Mouse (Mus musculus): ENCODE measurements around the gene Slc29a4. TPM values are rescaled to one million over a fixed set of nuclear protein-coding genes. Genes with fewer than 3 reads are reported as not detected.

The Slc29a4 gene
- polyA plus RNA-seq, 1 experiment from 2014 or later, result 5.4 TPM

- peak overlapping the region; percentile 99 for H3K4me2 ChIP-seq
- H3K4me3 ChIP-seq, result peak overlapping the region; percentile 60
- H3K27ac ChIP-seq, result no peak overlapping the region
- no peaks in the 10 kb centered on the region for H3K9me3 ChIP-seq
- peaks cover 29% of the 10 kb centered on the region for H3K27me3 ChIP-seq
- no peaks in the 10 kb centered on the region for H3K36me3 ChIP-seq
- peaks cover 19% of the 10 kb centered on the region for H3K4me1 ChIP-seq
- no peak overlapping the region for H3K9ac ChIP-seq
- WGBS, result 6% methylated on average over 15 of the region's 15 CpGs
- no peak; the same call in 1 of the 2 replicates for ATAC-seq (ENCODE audit: insufficient number of reproducible peaks, low FRiP score, low TSS enrichment, low read depth)
Observed at GRCm38 (mm10) chr5:142700842-142701589, 8.7 kb downstream of the Slc29a4 start.

DNA sequence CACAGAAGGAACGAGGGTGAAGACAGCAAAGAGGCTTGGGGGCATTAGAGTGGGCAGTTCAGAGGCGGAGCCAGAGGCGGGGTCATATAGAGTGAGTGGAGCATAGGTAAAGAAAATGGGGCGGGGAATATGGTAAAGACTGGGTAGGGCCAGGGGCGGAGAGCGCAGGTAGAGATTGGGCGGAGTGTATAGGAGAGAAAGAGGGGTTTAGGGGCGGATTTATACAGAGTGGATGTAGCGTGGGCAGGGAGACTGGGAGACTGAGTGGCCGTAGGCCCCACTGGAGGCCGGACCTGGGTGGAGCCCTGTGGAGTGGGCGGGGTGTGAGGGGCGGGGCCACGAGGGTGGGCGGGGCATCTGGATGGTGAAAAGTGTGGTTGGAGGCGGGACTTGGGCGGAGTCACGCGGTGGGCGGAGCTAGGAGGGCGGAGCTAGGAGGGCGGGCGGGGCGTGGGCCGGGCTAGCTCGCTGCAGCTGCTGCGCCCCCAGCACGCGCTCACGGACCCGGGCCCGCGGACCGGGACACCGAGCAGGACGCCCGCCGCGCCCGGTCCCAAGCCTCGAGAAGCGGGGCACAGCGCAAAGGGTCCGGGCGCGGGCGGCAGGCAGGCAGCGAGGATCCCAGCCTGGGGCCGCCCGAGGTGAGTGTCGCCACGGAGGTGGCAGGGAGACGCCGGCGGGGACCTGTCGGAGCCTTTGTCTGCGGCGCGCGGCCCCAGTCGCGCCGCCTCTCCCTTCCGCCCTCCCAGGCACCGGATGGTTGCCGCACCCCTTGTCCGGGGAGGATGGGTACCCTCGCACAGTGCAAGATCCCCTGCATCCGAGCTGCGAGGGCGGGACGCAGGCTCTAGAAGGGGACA lies 9.6 kb downstream of the Slc29a4 start:
- H3K4me3 ChIP-seq, result peak overlapping the region; percentile 60
- H3K27me3 ChIP-seq, result peaks cover 29% of the 10 kb centered on the region
- peak overlapping the region; percentile 99 for H3K4me2 ChIP-seq
- no peaks in the 10 kb centered on the region for H3K9me3 ChIP-seq
- H3K9ac ChIP-seq, result peak overlapping the region; percentile 51
- no peak overlapping the region for H3K27ac ChIP-seq
- peak; percentile 75 for ATAC-seq (ENCODE audit: insufficient number of reproducible peaks, low FRiP score, low TSS enrichment, low read depth)
- under 1% methylated on average over 57 of the region's 72 CpGs for WGBS
- H3K36me3 ChIP-seq, result no peaks in the 10 kb centered on the region
- H3K4me1 ChIP-seq, result peaks cover 19% of the 10 kb centered on the region

GRCm38 (mm10) chr5:142702511-142703138 lies 10.3 kb downstream of the Slc29a4 start:
- 23% methylated on average over 18 of the region's 18 CpGs for WGBS
- Histone ChIP-seq H3K27ac (no peak overlapping the region), H3K27me3 (peaks cover 29% of the 10 kb centered on the region), H3K36me3 (no peaks in the 10 kb centered on the region), H3K4me2 (peak overlapping the region; percentile 99), H3K9me3 (no peaks in the 10 kb centered on the region), H3K4me1 (peaks cover 19% of the 10 kb centered on the region), H3K9ac (peak overlapping the region; percentile 51), H3K4me3 (peak overlapping the region; percentile 60)
- ATAC-seq (ENCODE audit: insufficient number of reproducible peaks, low FRiP score, low TSS enrichment, low read depth), result 0 out of 2 replicates have a peak, but pooled peaks have one; percentile 30

DNA sequence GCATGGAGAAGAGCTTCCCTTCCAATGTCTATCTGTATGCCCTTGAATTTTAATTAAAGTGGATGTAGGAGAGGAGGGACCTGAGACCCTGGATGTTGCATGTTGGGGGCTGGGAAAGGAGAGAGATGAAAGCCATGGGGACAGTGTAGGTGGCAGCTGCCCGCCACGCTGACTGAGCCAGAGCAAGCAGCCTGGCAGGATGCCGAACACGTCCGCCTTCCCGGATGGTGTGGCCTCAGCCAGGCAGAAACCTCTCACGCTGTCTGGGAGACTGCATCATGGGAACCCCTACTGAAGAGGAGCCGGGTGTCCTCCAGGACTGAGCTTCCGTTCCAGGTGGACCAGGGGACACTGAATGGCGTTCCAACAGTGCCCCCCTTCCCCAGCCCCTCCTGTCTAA lies 11.3 kb downstream of the Slc29a4 start:
- H3K9me3 ChIP-seq, result no peaks in the 10 kb centered on the region
- no peaks in the 10 kb centered on the region for H3K36me3 ChIP-seq
- no peak overlapping the region for H3K9ac ChIP-seq
- ATAC-seq (ENCODE audit: insufficient number of reproducible peaks, low FRiP score, low TSS enrichment, low read depth), result no peak
- peaks cover 29% of the 10 kb centered on the region for H3K27me3 ChIP-seq
- H3K4me2 ChIP-seq, result no peak overlapping the region
- H3K27ac ChIP-seq, result no peak overlapping the region
- 82% methylated on average over 10 of the region's 10 CpGs for WGBS
- peaks cover 19% of the 10 kb centered on the region for H3K4me1 ChIP-seq
- no peak overlapping the region for H3K4me3 ChIP-seq

DNA sequence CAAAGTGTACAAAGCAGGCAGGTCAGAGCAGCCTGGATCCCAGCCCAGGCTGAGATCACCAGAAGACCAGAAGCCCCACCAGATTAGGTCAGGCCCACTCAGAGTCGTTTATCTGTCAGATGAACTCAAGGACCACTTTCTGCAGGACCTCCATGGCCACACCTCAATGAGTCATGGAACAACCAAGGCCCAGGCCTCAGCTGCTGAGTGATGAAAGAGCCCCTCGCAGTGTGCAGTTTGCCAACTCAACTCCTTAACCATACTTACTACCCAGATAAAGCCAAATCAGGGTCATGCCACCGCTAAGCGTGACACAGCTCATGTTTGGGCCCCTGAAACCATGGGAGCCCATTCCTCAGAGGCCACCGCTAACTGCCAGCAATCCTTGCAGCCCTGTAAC lies 15.4 kb downstream of the Slc29a4 start:
- WGBS, result 90% methylated on average over 5 of the region's 5 CpGs
- Histone ChIP-seq H3K27ac (no peak overlapping the region), H3K9me3 (no peaks in the 10 kb centered on the region), H3K4me2 (no peak overlapping the region), H3K27me3 (peaks cover 5% of the 10 kb centered on the region), H3K4me1 (peaks cover 2% of the 10 kb centered on the region), H3K36me3 (no peaks in the 10 kb centered on the region), H3K4me3 (no peak overlapping the region), H3K9ac (no peak overlapping the region)
- no peak for ATAC-seq (ENCODE audit: insufficient number of reproducible peaks, low FRiP score, low TSS enrichment, low read depth)

DNA sequence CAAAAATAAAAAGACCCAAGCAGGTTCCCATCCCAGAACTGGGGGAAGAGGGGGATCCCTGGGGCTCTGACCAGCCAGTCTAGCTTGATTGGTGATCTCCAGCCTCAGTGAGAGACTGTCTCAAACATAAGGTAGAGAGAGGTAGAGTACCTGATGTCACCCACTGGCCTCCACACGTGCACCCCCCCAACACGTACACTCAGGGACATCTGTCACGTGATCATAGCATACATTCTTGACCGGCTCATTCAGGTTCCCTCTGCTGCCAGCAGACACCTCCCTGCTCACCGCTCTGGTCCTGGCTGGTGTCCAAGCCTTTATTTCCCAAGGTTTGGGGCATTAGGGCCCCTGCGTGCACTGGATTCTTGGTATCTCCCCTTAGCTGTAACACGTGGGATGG lies 17.1 kb downstream of the Slc29a4 start:
- ATAC-seq (ENCODE audit: insufficient number of reproducible peaks, low FRiP score, low TSS enrichment, low read depth), result no peak
- Histone ChIP-seq H3K36me3 (no peaks in the 10 kb centered on the region), H3K4me2 (no peak overlapping the region), H3K9ac (no peak overlapping the region), H3K27ac (no peak overlapping the region), H3K4me1 (no peaks in the 10 kb centered on the region), H3K27me3 (no peaks in the 10 kb centered on the region), H3K9me3 (no peaks in the 10 kb centered on the region), H3K4me3 (no peak overlapping the region)
- WGBS, result 78% methylated on average over 7 of the region's 7 CpGs

DNA sequence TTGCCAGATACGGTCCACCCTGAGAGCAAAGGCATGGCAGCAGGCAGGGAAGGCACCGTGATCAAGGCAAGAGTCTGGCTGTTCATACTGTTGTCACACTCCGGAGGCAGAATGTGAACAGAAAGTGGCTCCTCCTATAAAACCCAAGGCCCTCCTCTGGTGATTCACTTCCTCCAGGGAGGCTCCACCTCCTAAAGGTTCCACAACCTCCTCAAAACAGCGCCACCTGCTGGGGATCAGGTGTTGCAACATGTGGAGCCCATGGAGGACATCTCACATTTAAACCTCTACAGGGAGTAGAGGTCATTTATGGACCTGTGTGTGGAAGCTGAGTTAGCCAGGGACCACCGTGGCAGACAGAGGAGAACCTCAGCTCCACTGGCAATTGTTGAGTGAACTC lies 20.1 kb downstream of the Slc29a4 start:
- no peak for ATAC-seq (ENCODE audit: insufficient number of reproducible peaks, low FRiP score, low TSS enrichment, low read depth)
- Histone ChIP-seq H3K4me3 (no peak overlapping the region), H3K9ac (no peak overlapping the region), H3K27ac (no peak overlapping the region), H3K4me2 (no peak overlapping the region), H3K4me1 (no peaks in the 10 kb centered on the region), H3K36me3 (no peaks in the 10 kb centered on the region), H3K9me3 (no peaks in the 10 kb centered on the region), H3K27me3 (no peaks in the 10 kb centered on the region)
- 84% methylated on average over 5 of the region's 5 CpGs for WGBS

GRCm38 (mm10) chr5:142713966-142714365 lies 21.7 kb downstream of the Slc29a4 start:
- no peak overlapping the region for H3K4me3 ChIP-seq
- H3K9ac ChIP-seq, result no peak overlapping the region
- ATAC-seq (ENCODE audit: insufficient number of reproducible peaks, low FRiP score, low TSS enrichment, low read depth), result no peak
- no peak overlapping the region for H3K27ac ChIP-seq
- H3K4me1 ChIP-seq, result 0 out of 2 replicates have a peak, but pooled peaks cover 3% of the 10 kb centered on the region
- 82% methylated on average over 10 of the region's 10 CpGs for WGBS
- H3K4me2 ChIP-seq, result no peak overlapping the region
- no peaks in the 10 kb centered on the region for H3K27me3 ChIP-seq
- no peaks in the 10 kb centered on the region for H3K36me3 ChIP-seq
- no peaks in the 10 kb centered on the region for H3K9me3 ChIP-seq

DNA sequence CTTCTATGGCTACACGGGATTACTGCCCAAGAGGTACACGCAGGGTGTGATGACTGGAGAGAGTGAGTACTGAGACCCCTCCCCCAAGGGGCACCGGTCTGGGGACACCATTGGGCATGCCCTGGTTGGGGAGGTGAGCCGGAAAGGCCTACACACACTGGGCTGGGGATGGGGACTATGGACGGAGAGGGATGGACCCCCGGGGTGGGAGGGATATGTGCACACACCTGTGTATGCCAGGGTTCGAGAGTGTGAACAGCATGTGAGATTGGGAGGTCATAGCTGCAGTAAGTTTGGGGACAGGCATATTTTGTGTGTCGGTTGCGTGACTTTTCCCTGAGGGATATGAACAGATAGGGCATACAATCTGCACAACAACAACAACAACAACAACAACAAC lies 22.7 kb downstream of the Slc29a4 start:
- H3K4me1 ChIP-seq, result 0 out of 2 replicates have a peak, but pooled peaks cover 3% of the 10 kb centered on the region
- no peaks in the 10 kb centered on the region for H3K36me3 ChIP-seq
- WGBS, result 76% methylated on average over 9 of the region's 9 CpGs
- no peaks in the 10 kb centered on the region for H3K27me3 ChIP-seq
- H3K4me2 ChIP-seq, result no peak overlapping the region
- no peaks in the 10 kb centered on the region for H3K9me3 ChIP-seq
- ATAC-seq (ENCODE audit: insufficient number of reproducible peaks, low FRiP score, low TSS enrichment, low read depth), result no peak
- no peak overlapping the region for H3K27ac ChIP-seq
- H3K4me3 ChIP-seq, result no peak overlapping the region
- H3K9ac ChIP-seq, result no peak overlapping the region

GRCm38 (mm10) chr5:142716056-142716455 lies 23.7 kb downstream of the Slc29a4 start:
- WGBS, result 80% methylated on average over 6 of the region's 6 CpGs
- no peaks in the 10 kb centered on the region for H3K9me3 ChIP-seq
- no peaks in the 10 kb centered on the region for H3K36me3 ChIP-seq
- no peaks in the 10 kb centered on the region for H3K27me3 ChIP-seq
- no peak for ATAC-seq (ENCODE audit: insufficient number of reproducible peaks, low FRiP score, low TSS enrichment, low read depth)
- 0 out of 2 replicates have a peak, but pooled peaks cover 3% of the 10 kb centered on the region for H3K4me1 ChIP-seq
- H3K4me2 ChIP-seq, result no peak overlapping the region
- H3K4me3 ChIP-seq, result no peak overlapping the region
- H3K27ac ChIP-seq, result no peak overlapping the region
- no peak overlapping the region for H3K9ac ChIP-seq

GRCm38 (mm10) chr5:142718037-142718436 lies 25.7 kb downstream of the Slc29a4 start:
- Histone ChIP-seq H3K4me2 (no peak overlapping the region), H3K4me1 (0 out of 2 replicates have a peak, but pooled peaks cover 5% of the 10 kb centered on the region), H3K9me3 (no peaks in the 10 kb centered on the region), H3K4me3 (no peak overlapping the region), H3K27ac (no peak overlapping the region), H3K9ac (no peak overlapping the region), H3K27me3 (no peaks in the 10 kb centered on the region), H3K36me3 (no peaks in the 10 kb centered on the region)
- ATAC-seq (ENCODE audit: insufficient number of reproducible peaks, low FRiP score, low TSS enrichment, low read depth), result no peak
- WGBS, result 17% methylated on average over 4 of the region's 4 CpGs

- ATAC-seq (ENCODE audit: insufficient number of reproducible peaks, low FRiP score, low TSS enrichment, low read depth), result no peak
- Histone ChIP-seq H3K9me3 (no peaks in the 10 kb centered on the region), H3K4me3 (no peak overlapping the region), H3K4me1 (peaks cover 7% of the 10 kb centered on the region), H3K27me3 (no peaks in the 10 kb centered on the region), H3K27ac (no peak overlapping the region), H3K4me2 (no peak overlapping the region), H3K9ac (no peak overlapping the region), H3K36me3 (no peaks in the 10 kb centered on the region)
- 57% methylated on average over 25 of the region's 25 CpGs for WGBS
Observed at GRCm38 (mm10) chr5:142718486-142718885, 26.2 kb downstream of the Slc29a4 start.
